Mouse (Mus musculus) CH12.LX (cell line): Measurements from ENCODE around the gene Trio. TPM values are rescaled to one million over a fixed set of nuclear protein-coding genes. Genes with fewer than 3 reads are reported as not detected.

Experiments used
- DNase-seq: peaks from one replicate; pipeline ENCODE4 v3.0.0-alpha.2; 2013; ENCODE audit errors: extremely low read depth
- H3K27ac ChIP-seq: 2 replicates; pipeline ENCODE4 v1.5.1; 2012; ENCODE audit warnings: low read depth, mild to moderate bottlenecking, control low read depth, moderate library complexity; ENCODE audit not compliant: insufficient read depth
- H3K27me3 ChIP-seq: replicated peaks from 2 replicates; pipeline ENCODE3; 2012; ENCODE audit warnings: inconsistent platforms
- H3K36me3 ChIP-seq, 2 experiments: replicated peaks in 1 of 2; 2 replicates each; pipeline versions ENCODE3 to v1.6.1; 2012; ENCODE audit warnings: inconsistent platforms in 1 of 2, low read length in 1 of 2, mild to moderate bottlenecking in 1 of 2, mixed read lengths in 1 of 2, moderate library complexity in 1 of 2; ENCODE audit not compliant: control insufficient read depth in 1 of 2, insufficient read depth in 1 of 2
- H3K4me1 ChIP-seq, 2 experiments: 2 replicates each; pipeline ENCODE4 v1.6.1; 2012; ENCODE audit warnings: inconsistent platforms in 1 of 2, moderate library complexity in 1 of 2; ENCODE audit not compliant: insufficient read depth in 2 of 2, control insufficient read depth in 1 of 2
- H3K4me2 ChIP-seq: 2 replicates; pipeline ENCODE4 v1.6.1; 2012; ENCODE audit warnings: low read depth, mild to moderate bottlenecking, control low read depth; ENCODE audit not compliant: poor library complexity, insufficient read depth, severe bottlenecking
- H3K4me3 ChIP-seq, 3 experiments: fragments of 150-350 bp in 1 of 3; sonication (generic) in 1 of 3; replicated peaks in 1 of 3; 2 replicates each; pipeline versions ENCODE3 to v1.5.1; 2011 to 2012; ENCODE audit warnings: low read depth in 2 of 3, low read length in 2 of 3, mild to moderate bottlenecking in 2 of 3, moderate library complexity in 2 of 3, control low read depth in 1 of 3, improper control_type of control experiment in 1 of 3, inconsistent platforms in 1 of 3, mixed read lengths in 1 of 3; ENCODE audit not compliant: poor library complexity in 1 of 3
- H3K79me2 ChIP-seq: replicated peaks from 2 replicates; pipeline ENCODE4 v1.6.1; 2012; ENCODE audit warnings: mild to moderate bottlenecking, moderate library complexity; ENCODE audit not compliant: control insufficient read depth, poor library complexity, insufficient read depth, severe bottlenecking; ENCODE audit errors: extremely low read depth
- H3K9ac ChIP-seq: 2 replicates; pipeline ENCODE4 v1.6.1; 2012; ENCODE audit warnings: low read depth, mild to moderate bottlenecking, control low read depth, moderate library complexity; ENCODE audit not compliant: insufficient read depth
- H3K9me3 ChIP-seq: replicated peaks from 2 replicates; pipeline ENCODE3; 2012; ENCODE audit warnings: low read length, inconsistent platforms, mixed read lengths
- BHLHE40 ChIP-seq: IDR thresholded peaks from 2 replicates; pipeline ENCODE4 v1.6.1; 2011; ENCODE audit warnings: mild to moderate bottlenecking, low read depth, low read length, improper control_type of control experiment
- CHD1 ChIP-seq: IDR thresholded peaks from 2 replicates; pipeline ENCODE4 v1.6.1; 2012; ENCODE audit warnings: low read depth, low read length, improper control_type of control experiment, inconsistent platforms
- CHD2 ChIP-seq: IDR thresholded peaks from 2 replicates; pipeline ENCODE4 v1.6.1; 2011; ENCODE audit warnings: low read length, improper control_type of control experiment
- E2F4 ChIP-seq: IDR thresholded peaks from 2 replicates; pipeline ENCODE4 v1.6.1; 2011; ENCODE audit warnings: low read depth, low read length, improper control_type of control experiment; ENCODE audit not compliant: insufficient replicate concordance
- EP300 ChIP-seq: IDR thresholded peaks from 2 replicates; pipeline ENCODE4 v1.6.1; 2011; ENCODE audit warnings: low read length, improper control_type of control experiment
- ETS1 ChIP-seq: conservative IDR thresholded peaks from 2 replicates; pipeline ENCODE4 v1.6.1; 2012; ENCODE audit warnings: low read depth, mild to moderate bottlenecking, inconsistent platforms, low read length, improper control_type of control experiment, moderate library complexity
- JUN ChIP-seq: IDR thresholded peaks from 2 replicates; pipeline ENCODE4 v1.6.1; 2011; ENCODE audit warnings: low read depth, mild to moderate bottlenecking, low read length, improper control_type of control experiment, moderate library complexity; ENCODE audit not compliant: insufficient read depth
- KAT2A ChIP-seq: IDR thresholded peaks from 2 replicates; pipeline ENCODE4 v1.6.1; 2012; ENCODE audit warnings: low read length, improper control_type of control experiment, inconsistent platforms; ENCODE audit not compliant: insufficient replicate concordance
- MAFK ChIP-seq: IDR thresholded peaks from 2 replicates; pipeline ENCODE4 v1.6.1; 2011; ENCODE audit warnings: low read length, improper control_type of control experiment; ENCODE audit not compliant: insufficient replicate concordance
- MAZ ChIP-seq: IDR thresholded peaks from 2 replicates; pipeline ENCODE4 v1.6.1; 2012; ENCODE audit warnings: low read depth, mild to moderate bottlenecking, inconsistent platforms, low read length, improper control_type of control experiment, moderate library complexity
- MEF2A ChIP-seq: IDR thresholded peaks from 2 replicates; pipeline ENCODE4 v1.6.1; 2014; ENCODE audit warnings: low read depth, mild to moderate bottlenecking, inconsistent platforms, low read length, improper control_type of control experiment, borderline replicate concordance
- NELFE ChIP-seq: IDR thresholded peaks from 2 replicates; pipeline ENCODE4 v1.6.1; 2011; ENCODE audit warnings: low read depth, low read length, improper control_type of control experiment
- PAX5 ChIP-seq: IDR thresholded peaks from 2 replicates; pipeline ENCODE4 v1.6.1; 2012; ENCODE audit warnings: low read length, inconsistent platforms, mixed read lengths
- SIN3A ChIP-seq: IDR thresholded peaks from 2 replicates; pipeline ENCODE4 v1.6.1; 2012; ENCODE audit warnings: low read length, improper control_type of control experiment, inconsistent platforms
- SMC3 ChIP-seq: IDR thresholded peaks from 2 replicates; pipeline ENCODE4 v1.6.1; 2011; ENCODE audit warnings: low read depth, low read length, improper control_type of control experiment
- TCF12 ChIP-seq: IDR thresholded peaks from 2 replicates; pipeline ENCODE4 v1.6.1; 2014; ENCODE audit warnings: low read depth, mild to moderate bottlenecking, inconsistent platforms, low read length, improper control_type of control experiment
- USF2 ChIP-seq: conservative IDR thresholded peaks from 2 replicates; pipeline ENCODE4 v1.6.1; 2011; ENCODE audit warnings: low read depth, low read length, improper control_type of control experiment
- ZMIZ1 ChIP-seq: IDR thresholded peaks from 2 replicates; pipeline ENCODE4 v1.6.1; 2012; ENCODE audit warnings: low read depth, mild to moderate bottlenecking, inconsistent platforms, low read length, improper control_type of control experiment
- ZNF384 ChIP-seq: IDR thresholded peaks from 2 replicates; pipeline ENCODE4 v1.6.1; 2012; ENCODE audit warnings: low read depth, low read length, improper control_type of control experiment, inconsistent platforms
- dilution Hi-C: fragments of 300-500 bp; cut with MboI; formaldehyde crosslinking; loops from 2 replicates; pipeline ENCODE4 v1.14.3; 2020; ENCODE audit warnings: low sequenced_read_pairs; ENCODE audit not compliant: extremely low pct_unique_long_range_greater_than_20kb, extremely low pct_ligation_motif_present
- in situ Hi-C: fragments of 300-500 bp; cut with MboI; formaldehyde crosslinking; loops from 3 replicates; pipeline ENCODE4 v1.14.3; 2019; ENCODE audit warnings: low sequenced_read_pairs, low pct_ligation_motif_present, low pct_unique_long_range_greater_than_20kb, mixed read lengths
- polyA plus RNA-seq: library from polyadenylated mRNA; unstranded; fragments of >175 nt; gene quantifications from 2 replicates; pipeline ENCODE4 v1.2.1, GENCODE M21; 2012; ENCODE audit warnings: low read depth; ENCODE audit not compliant: insufficient read length
- total RNA-seq, 2 experiments: library from RNA; depleted of rRNA; stranded (reverse); fragments of 300-350 nt in 1 of 2; fragments of >200 nt in 1 of 2; gene quantifications; 2 replicates each; pipeline ENCODE4 v1.2.3; 2012 to 2014

Gene Trio
- total and polyA plus RNA-seq, 3 experiments, result 3.9 to 17.5 (median 4.3) TPM

- H3K27me3 ChIP-seq, result no peaks in the 10 kb centered on the region
- no peaks in the 10 kb centered on the region for H3K79me2 ChIP-seq
- TF ChIP-seq EP300 (0 out of 2 replicates have a peak, but pooled peaks have one; percentile 21), MAFK (peak; percentile 79), ZNF384 (no peak), MEF2A (peak; percentile 89), KAT2A (no peak), TCF12 (peak; percentile 10; the same call in 1 of the 2 replicates), ETS1 (peak; percentile 57; the same call in 1 of the 2 replicates), BHLHE40 (peak; percentile 33; the same call in 1 of the 2 replicates)
- TF ChIP-seq, all 38 proteins: peak for 6
- Histone ChIP-seq H3K9me3 (no peaks in the 10 kb centered on the region), H3K36me3 (peaks cover 0 to 3% of the 10 kb centered on the region in 2 experiments), H3K27ac (no peak overlapping the region), H3K4me2 (peak overlapping the region; percentile 59), H3K9ac (no peak overlapping the region), H3K4me1 (peaks cover 15 to 50% of the 10 kb centered on the region in 2 experiments; a peak in 3 of 4 replicates), H3K4me3 (no peak overlapping the region)
- dilution Hi-C loops, result no loop called here
- DNase-seq, result peak; percentile 80
- in situ Hi-C loops, result no loop called here
Observed at GRCm38 (mm10) chr15:27802243-27802642, 223.4 kb downstream of the Trio start.

GRCm38 (mm10) chr15:27801177-27801576 lies 224.5 kb downstream of the Trio start:
- Histone ChIP-seq H3K36me3 (peaks cover 0 to 3% of the 10 kb centered on the region in 2 experiments), H3K9me3 (no peaks in the 10 kb centered on the region)
- dilution Hi-C loops (no loop called here), in situ Hi-C loops (no loop called here)
- DNase-seq, result no peak
- TF ChIP-seq USF2 (no peak), MEF2A (no peak), MAZ (no peak), ZNF384 (no peak), SIN3A (no peak), PAX5 (no peak), CHD2 (no peak), SMC3 (no peak), ZMIZ1 (no peak), CHD1 (no peak), NELFE (no peak), JUN (no peak), E2F4 (no peak), BHLHE40 (no peak), ETS1 (no peak)
- TF ChIP-seq, all 38 proteins: peak for 0
- no peaks in the 10 kb centered on the region for H3K79me2 ChIP-seq
- peaks cover 15 to 57% of the 10 kb centered on the region in 2 experiments; a peak in 3 of 4 replicates for H3K4me1 ChIP-seq
- H3K4me3 ChIP-seq, result no peak overlapping the region
- H3K9ac ChIP-seq, result no peak overlapping the region
- H3K4me2 ChIP-seq, result no peak overlapping the region
- no peaks in the 10 kb centered on the region for H3K27me3 ChIP-seq
- no peak overlapping the region for H3K27ac ChIP-seq
